Mouse (Mus musculus): ENCODE measurements at regions not wholly inside any gene's neighbourhood (a gene's known extent, or its start where the extent isn't known, plus 50 kb on each side); places are given as distances from the start of the nearest gene placed in this dataset.

- TF ChIP-seq CTCF (IDR thresholded peaks at IDR 0.05; ENCODE audit: low read depth), result no peak
- TF ChIP-seq EP300 (IDR thresholded peaks at IDR 0.05; ENCODE audit: low read depth), result no peak
Measured at GRCm38 (mm10) chr10:38357539-38358232, 463.9 kb downstream of the Rfpl4b start.
